Mouse (Mus musculus) heart, embryonic 12.5 days (tissue): ENCODE results near the gene Prune2. TPM values are rescaled to one million over a fixed set of nuclear protein-coding genes. Genes with fewer than 3 reads are reported as not detected.

Source experiments
- ATAC-seq: fragments of 200-750 bp; cut with Nextera tagmentation; 2 replicates; pipeline ENCODE4 v1.8.0; 2017; ENCODE audit warnings: moderate TSS enrichment, moderate library complexity; ENCODE audit not compliant: insufficient number of reproducible peaks, low FRiP score
- H3K27ac ChIP-seq: fragments of 300-500 bp; sonication (generic); 2 replicates; pipeline ENCODE4 v1.5.1; 2016; ENCODE audit warnings: mild to moderate bottlenecking, moderate library complexity; ENCODE audit not compliant: poor library complexity, severe bottlenecking
- H3K27me3 ChIP-seq: fragments of 300-500 bp; sonication (generic); replicated peaks from 2 replicates; pipeline ENCODE4 v1.6.1; 2016; ENCODE audit warnings: mild to moderate bottlenecking, moderate library complexity
- H3K36me3 ChIP-seq: fragments of 300-500 bp; sonication (generic); 2 replicates; pipeline ENCODE4 v1.6.1; 2016; ENCODE audit warnings: mild to moderate bottlenecking, moderate library complexity
- H3K4me1 ChIP-seq: fragments of 300-500 bp; sonication (generic); replicated peaks from 2 replicates; pipeline ENCODE4 v1.6.1; 2016; ENCODE audit warnings: mild to moderate bottlenecking
- H3K4me2 ChIP-seq: fragments of 300-500 bp; sonication (generic); 2 replicates; pipeline ENCODE4 v1.6.1; 2016; ENCODE audit warnings: mild to moderate bottlenecking, moderate library complexity
- H3K4me3 ChIP-seq: fragments of 300-500 bp; sonication (generic); 2 replicates; pipeline ENCODE4 v1.5.1; 2016; ENCODE audit warnings: mild to moderate bottlenecking
- H3K9ac ChIP-seq: fragments of 300-500 bp; sonication (generic); 2 replicates; pipeline ENCODE4 v1.6.1; 2016; ENCODE audit warnings: mild to moderate bottlenecking, moderate library complexity
- H3K9me3 ChIP-seq: fragments of 300-500 bp; sonication (generic); replicated peaks from 2 replicates; pipeline ENCODE4 v1.6.1; 2016; ENCODE audit warnings: mild to moderate bottlenecking, moderate library complexity
- WGBS: fragments of 180-500 bp; shearing (Covaris S2); methylation state at CpG from one replicate; pipeline ENCODE4 v1.1.7; 2016; 5-methylcytosine and 5-hydroxymethylcytosine counted together
- polyA plus RNA-seq: library from polyadenylated mRNA; unstranded; fragments of >200 nt; fragmentation: Nextera tagmentation; extraction: Ambion mirVana; gene quantifications from 2 replicates; pipeline ENCODE4 v1.2.1, GENCODE M21; 2016

Gene Prune2
- polyA plus RNA-seq, 1 experiment from 2014 or later: 8.2 TPM

DNA sequence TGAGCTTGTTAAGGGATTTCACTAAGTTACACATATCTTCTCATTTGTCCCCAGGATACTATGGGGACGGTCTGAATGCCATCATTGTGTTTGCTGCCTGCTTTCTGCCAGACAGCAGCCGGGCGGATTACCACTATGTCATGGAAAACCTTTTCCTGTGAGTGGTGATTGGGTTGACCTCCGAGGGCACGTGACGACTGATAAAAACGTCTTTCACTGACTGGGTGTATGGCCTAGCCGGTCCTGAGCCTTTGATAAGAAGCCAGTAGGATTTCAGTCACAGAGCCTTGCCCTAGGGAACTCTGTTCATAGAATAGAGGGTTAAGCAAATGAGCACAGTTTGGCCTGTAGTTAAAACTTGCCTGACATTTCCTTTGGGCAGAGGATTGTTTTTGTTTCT, 243.1 kb downstream of the Prune2 start:
- Histone ChIP-seq H3K9ac (no peak overlapping the region), H3K4me3 (no peak overlapping the region), H3K36me3 (no peaks in the 10 kb centered on the region), H3K27ac (peak overlapping the region; percentile 29; the same call in 1 of the 2 replicates), H3K9me3 (no peaks in the 10 kb centered on the region), H3K27me3 (peaks cover 8% of the 10 kb centered on the region; the same call in 1 of the 2 replicates), H3K4me1 (peaks cover 13% of the 10 kb centered on the region), H3K4me2 (no peak overlapping the region)
- peak; percentile 80 for ATAC-seq
- 4% methylated on average over 8 of the region's 8 CpGs for WGBS

DNA sequence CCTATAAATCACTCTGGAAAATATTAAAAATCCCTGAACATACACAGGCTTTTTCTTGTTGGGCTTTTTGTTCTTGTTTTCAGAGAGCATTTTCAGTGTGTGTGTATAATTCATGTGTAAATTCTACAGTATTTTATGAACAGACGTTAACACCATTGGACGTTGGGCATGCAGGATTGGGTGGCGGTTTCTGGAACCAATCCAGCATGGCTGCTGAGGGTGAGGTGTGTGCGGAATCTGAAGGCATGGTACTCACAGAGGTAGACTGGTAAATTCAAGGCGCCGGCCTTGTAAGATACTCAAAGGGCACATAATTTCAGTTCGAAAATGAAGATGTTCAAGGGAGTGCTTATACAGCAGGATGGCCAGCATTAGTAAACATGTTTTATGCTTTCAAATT, 251.2 kb downstream of the Prune2 start:
- no peak for ATAC-seq
- Histone ChIP-seq H3K36me3 (no peaks in the 10 kb centered on the region), H3K4me3 (no peak overlapping the region), H3K9me3 (no peaks in the 10 kb centered on the region), H3K27me3 (0 out of 2 replicates have a peak, but pooled peaks cover 3% of the 10 kb centered on the region), H3K27ac (no peak overlapping the region), H3K4me2 (no peak overlapping the region), H3K4me1 (no peaks in the 10 kb centered on the region), H3K9ac (no peak overlapping the region)
- WGBS: 89% methylated on average over 7 of the region's 7 CpGs

DNA sequence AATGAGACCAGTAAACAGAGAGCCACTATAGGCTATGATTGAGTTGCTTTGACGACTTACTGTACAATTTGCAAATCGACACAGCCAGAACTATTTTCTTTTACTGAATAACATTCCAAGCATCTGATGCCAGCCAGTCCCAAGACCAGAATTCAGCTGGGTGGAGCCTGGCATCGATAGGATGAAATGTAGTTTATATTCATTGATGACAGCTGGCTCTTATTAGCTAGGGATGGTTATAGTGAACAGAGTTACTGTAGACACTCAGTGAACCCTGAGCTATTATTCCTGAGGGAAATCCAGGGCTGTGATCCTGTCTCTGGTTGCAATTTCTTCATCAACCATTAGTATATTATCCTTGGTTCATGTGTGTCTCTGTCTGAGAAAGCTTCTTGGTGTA, 254.6 kb downstream of the Prune2 start:
- no peaks in the 10 kb centered on the region for H3K9me3 ChIP-seq
- ATAC-seq: no peak
- H3K4me3 ChIP-seq: no peak overlapping the region
- H3K4me2 ChIP-seq: no peak overlapping the region
- no peak overlapping the region for H3K27ac ChIP-seq
- 70% methylated on average over 3 of the region's 3 CpGs for WGBS
- H3K4me1 ChIP-seq: no peaks in the 10 kb centered on the region
- H3K27me3 ChIP-seq: 0 out of 2 replicates have a peak, but pooled peaks cover 3% of the 10 kb centered on the region
- H3K9ac ChIP-seq: no peak overlapping the region
- no peaks in the 10 kb centered on the region for H3K36me3 ChIP-seq

DNA sequence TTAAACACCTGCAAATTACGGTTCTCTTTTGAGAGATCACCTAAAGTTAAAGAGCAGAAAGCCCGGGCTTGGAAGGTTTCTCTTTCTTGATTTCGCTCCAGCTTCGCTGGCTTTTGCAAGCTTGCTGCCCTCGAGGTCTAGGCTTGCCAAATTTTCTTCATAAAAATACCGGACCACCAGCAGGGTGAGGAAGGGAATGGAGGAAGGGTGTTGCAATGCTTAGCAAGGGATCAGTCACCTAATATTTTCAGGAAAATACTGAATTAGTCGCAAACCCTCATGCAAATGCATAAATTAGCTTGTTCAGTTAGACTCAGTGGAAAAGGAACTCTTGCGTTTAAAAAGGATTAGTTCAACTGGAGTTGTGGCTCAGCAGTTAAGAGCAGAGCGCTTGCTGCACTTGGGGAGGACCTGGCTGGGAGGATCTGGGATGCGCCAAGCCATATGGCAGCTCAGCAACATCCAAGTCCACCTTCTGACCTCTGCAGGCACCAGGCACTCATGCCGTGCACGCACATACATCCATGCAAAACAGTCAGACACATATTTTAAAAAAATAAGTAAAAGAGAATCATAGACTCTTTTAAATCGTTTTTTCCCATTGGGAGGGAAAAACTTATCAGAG, 259.1 kb downstream of the Prune2 start:
- H3K9ac ChIP-seq: no peak overlapping the region
- no peak overlapping the region for H3K4me3 ChIP-seq
- H3K27me3 ChIP-seq: no peaks in the 10 kb centered on the region; the same call in 1 of the 2 replicates
- H3K4me2 ChIP-seq: no peak overlapping the region
- H3K9me3 ChIP-seq: no peaks in the 10 kb centered on the region
- no peak for ATAC-seq
- no peak overlapping the region for H3K27ac ChIP-seq
- 0 out of 2 replicates have a peak, but pooled peaks cover 3% of the 10 kb centered on the region for H3K4me1 ChIP-seq
- 80% methylated on average over 13 of the region's 13 CpGs for WGBS
- no peaks in the 10 kb centered on the region for H3K36me3 ChIP-seq

DNA sequence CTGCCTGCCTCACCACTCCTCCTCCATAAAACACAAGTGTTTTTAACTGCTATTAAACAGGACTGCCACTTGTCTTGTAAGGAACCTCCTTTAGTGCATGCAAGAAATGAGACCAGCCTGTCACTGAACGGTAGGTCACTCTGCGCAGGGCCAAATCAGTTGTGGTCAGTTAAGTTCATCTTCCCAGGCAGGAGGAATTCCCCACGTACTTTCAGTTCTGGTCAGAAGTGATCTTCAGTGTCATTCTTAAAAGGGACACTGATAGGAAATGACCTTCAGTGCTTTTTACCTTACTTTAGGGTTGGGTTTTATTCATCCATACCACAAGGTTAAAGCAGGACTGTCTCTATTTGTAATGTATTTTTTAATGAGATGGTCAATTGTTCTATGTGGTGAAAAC, 262.3 kb downstream of the Prune2 start:
- ATAC-seq: no peak
- Histone ChIP-seq H3K36me3 (no peaks in the 10 kb centered on the region), H3K4me3 (no peak overlapping the region), H3K4me1 (0 out of 2 replicates have a peak, but pooled peaks cover 3% of the 10 kb centered on the region), H3K27me3 (no peaks in the 10 kb centered on the region; the same call in 1 of the 2 replicates), H3K27ac (no peak overlapping the region), H3K4me2 (no peak overlapping the region), H3K9ac (no peak overlapping the region), H3K9me3 (no peaks in the 10 kb centered on the region)
- 60% methylated on average over 3 of the region's 3 CpGs for WGBS

DNA sequence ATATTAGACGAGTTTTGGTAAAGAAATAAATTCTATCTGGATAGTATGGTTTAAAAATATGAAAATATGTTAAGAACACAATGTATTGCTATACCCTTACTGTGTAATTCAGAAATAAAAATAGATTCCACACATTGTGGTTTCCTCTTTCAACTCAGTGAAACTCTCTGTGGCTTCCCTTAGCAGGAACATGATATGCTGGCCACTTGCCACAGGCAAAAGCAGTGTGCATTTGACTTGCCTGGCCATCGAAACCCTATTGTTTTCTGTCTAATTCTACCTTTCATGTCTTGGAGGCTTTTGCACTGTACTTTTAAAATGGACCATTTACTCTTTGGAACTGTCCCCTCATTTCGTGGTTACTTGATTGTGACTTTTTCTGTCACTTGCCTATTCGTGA, 267.9 kb downstream of the Prune2 start:
- Histone ChIP-seq H3K4me1 (0 out of 2 replicates have a peak, but pooled peaks cover 3% of the 10 kb centered on the region), H3K9me3 (peaks cover 4% of the 10 kb centered on the region; the same call in 1 of the 2 replicates), H3K27me3 (no peaks in the 10 kb centered on the region), H3K27ac (no peak overlapping the region), H3K9ac (no peak overlapping the region), H3K4me3 (no peak overlapping the region), H3K36me3 (no peaks in the 10 kb centered on the region), H3K4me2 (no peak overlapping the region)
- WGBS: 73% methylated on average over 4 of the region's 4 CpGs
- ATAC-seq: no peak

DNA sequence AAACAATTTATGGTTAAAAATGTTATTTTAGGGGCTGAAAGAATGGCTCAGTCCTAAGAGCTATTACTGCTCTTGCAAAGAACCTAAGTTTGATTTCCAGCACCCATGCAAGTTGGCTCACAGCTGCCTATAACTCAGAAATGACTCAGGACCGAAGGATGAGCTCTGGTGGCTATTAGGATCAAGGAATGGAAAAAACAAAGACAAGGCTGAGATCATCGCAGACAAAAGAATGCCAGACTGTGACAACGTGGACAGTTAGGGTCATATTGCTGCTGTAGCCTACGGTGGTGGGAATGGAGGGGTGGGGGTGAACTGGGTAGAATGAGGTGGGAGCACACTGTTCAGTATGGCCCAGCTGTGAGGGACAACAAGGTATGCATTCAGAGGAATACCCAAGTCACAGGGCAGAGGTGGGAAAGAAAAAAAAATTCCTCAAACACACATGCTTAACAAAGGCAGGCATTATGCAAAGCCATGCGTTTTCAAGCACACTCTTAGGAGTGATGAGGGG, 269.7 kb downstream of the Prune2 start:
- H3K4me2 ChIP-seq: no peak overlapping the region
- H3K9me3 ChIP-seq: peaks cover 4% of the 10 kb centered on the region; the same call in 1 of the 2 replicates
- no peak for ATAC-seq
- no peaks in the 10 kb centered on the region for H3K36me3 ChIP-seq
- no peak overlapping the region for H3K4me3 ChIP-seq
- WGBS: 60% methylated on average over 5 of the region's 5 CpGs
- no peak overlapping the region for H3K9ac ChIP-seq
- no peaks in the 10 kb centered on the region for H3K4me1 ChIP-seq
- H3K27me3 ChIP-seq: no peaks in the 10 kb centered on the region
- H3K27ac ChIP-seq: no peak overlapping the region

DNA sequence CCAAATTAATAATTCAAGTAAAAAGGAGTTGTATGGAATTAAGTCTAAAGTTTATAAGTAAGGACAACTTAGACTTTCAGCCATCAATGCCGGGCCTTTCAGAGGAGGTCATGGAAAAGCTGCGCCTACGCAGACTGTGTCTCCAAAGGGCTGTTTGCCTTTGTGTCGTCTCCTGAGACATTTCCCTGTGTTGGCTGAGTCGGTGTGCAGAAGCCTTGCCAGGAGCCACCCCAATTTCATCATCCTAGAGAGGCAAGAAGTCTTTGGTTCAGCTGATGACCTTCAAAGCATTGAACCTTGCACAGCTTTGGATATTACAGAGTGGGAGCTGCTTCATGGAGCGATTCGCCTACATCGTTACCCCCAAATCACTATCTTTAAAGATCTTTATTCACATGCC, 270.2 kb downstream of the Prune2 start:
- Histone ChIP-seq H3K27me3 (no peaks in the 10 kb centered on the region), H3K9ac (no peak overlapping the region), H3K36me3 (no peaks in the 10 kb centered on the region), H3K4me3 (no peak overlapping the region), H3K27ac (no peak overlapping the region), H3K4me2 (no peak overlapping the region), H3K9me3 (peaks cover 4% of the 10 kb centered on the region; the same call in 1 of the 2 replicates), H3K4me1 (no peaks in the 10 kb centered on the region)
- 87% methylated on average over 8 of the region's 8 CpGs for WGBS
- ATAC-seq: no peak

DNA sequence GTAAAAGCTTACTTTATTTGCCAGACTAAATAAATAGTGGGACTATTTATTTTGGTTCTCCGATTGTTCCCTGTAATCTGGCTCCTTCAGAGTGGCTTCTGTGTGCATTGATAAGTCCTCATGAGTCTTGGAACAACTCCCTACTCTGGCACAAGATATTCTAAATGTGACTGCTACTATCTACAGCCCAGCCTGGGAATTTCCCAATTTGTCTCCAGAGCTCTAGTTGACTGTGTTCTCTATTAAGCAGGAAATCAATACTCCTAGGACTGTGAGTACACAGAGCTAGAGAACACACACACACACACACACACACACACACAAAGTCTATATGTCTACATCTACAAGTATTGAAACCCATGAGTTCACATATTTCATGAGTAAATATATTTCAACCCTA, 274.1 kb downstream of the Prune2 start:
- Histone ChIP-seq H3K4me1 (no peaks in the 10 kb centered on the region), H3K4me2 (no peak overlapping the region), H3K27ac (no peak overlapping the region), H3K9ac (no peak overlapping the region), H3K27me3 (no peaks in the 10 kb centered on the region), H3K4me3 (no peak overlapping the region), H3K9me3 (peaks cover 4% of the 10 kb centered on the region; the same call in 1 of the 2 replicates), H3K36me3 (no peaks in the 10 kb centered on the region)
- no peak for ATAC-seq
- 44% methylated on average over 1 of the region's 1 CpGs for WGBS

DNA sequence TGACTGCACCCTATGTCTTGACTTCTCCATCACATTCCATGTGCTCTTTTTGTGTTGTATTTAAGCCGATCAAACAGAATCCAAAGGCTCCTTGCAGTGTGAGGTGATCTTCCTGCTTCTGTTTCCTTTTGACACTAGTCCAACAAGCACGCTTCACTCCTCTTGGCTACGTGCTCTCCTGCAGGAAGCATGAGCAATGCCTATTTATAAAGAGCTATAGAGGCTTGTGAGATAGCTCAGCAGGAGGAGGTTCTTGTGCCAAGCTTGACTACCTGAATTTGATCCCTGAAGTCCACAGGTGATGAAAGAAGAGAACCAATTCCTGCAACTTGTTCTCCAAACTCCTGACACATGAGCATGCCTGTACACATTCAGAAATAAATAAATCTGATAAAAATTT, 282.6 kb downstream of the Prune2 start:
- no peaks in the 10 kb centered on the region for H3K4me1 ChIP-seq
- H3K4me2 ChIP-seq: no peak overlapping the region
- H3K36me3 ChIP-seq: no peaks in the 10 kb centered on the region
- 53% methylated on average over 3 of the region's 3 CpGs for WGBS
- H3K27ac ChIP-seq: no peak overlapping the region
- H3K9ac ChIP-seq: no peak overlapping the region
- H3K27me3 ChIP-seq: no peaks in the 10 kb centered on the region
- H3K9me3 ChIP-seq: no peaks in the 10 kb centered on the region
- no peak overlapping the region for H3K4me3 ChIP-seq
- ATAC-seq: no peak

DNA sequence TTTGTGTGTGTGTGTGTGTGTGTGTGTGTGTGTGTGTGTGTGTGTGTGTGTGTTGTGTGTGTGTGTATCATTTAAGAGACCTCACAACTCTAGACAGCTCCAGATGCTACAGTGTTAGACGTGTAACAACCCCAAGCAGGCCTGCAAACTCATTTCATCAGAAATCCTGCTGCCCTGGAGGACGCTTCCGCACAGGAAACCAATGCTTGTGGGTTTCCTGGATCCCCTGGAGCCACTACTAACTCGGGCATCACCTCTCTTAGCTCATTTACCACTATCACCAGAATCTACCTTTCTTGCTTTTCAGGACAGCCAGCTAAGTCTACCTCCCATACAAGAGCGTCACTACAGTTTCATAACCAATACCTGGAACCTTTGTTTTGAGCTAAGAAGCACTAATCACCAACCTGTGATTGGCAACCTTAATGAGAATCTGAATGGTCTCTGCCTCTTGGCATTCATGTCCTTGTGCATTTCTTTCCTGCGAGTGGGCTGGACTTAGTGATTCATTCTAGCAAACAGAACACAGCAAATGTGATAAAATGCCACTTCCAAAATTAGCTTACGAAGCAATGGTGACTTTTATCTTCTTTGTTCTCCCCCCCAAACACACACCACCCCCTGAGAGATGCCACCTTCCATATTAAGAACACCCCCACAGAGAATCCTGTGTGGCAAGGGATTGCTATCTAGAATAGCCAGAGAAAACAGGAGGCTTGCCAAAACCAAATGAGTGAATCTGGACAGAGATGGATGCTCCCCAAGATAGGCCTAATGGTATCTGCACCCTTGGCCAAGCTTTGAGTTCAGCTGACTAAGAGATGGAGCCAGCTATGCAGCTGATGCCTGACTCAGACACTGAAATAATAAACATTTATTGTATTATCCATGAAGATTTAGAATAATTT, 284.5 kb downstream of the Prune2 start:
- 81% methylated on average over 7 of the region's 7 CpGs for WGBS
- no peak overlapping the region for H3K4me2 ChIP-seq
- H3K9ac ChIP-seq: no peak overlapping the region
- no peaks in the 10 kb centered on the region for H3K27me3 ChIP-seq
- no peak for ATAC-seq
- no peaks in the 10 kb centered on the region for H3K9me3 ChIP-seq
- H3K4me3 ChIP-seq: no peak overlapping the region
- no peaks in the 10 kb centered on the region for H3K36me3 ChIP-seq
- H3K4me1 ChIP-seq: no peaks in the 10 kb centered on the region
- no peak overlapping the region for H3K27ac ChIP-seq
